Mouse (Mus musculus) erythroblast, embryonic 14.5 days (primary cell): ENCODE measurements around the gene Marcks.

Experiments
- GATA1 ChIP-seq: IDR thresholded peaks from 2 replicates; pipeline ENCODE4 v1.6.1; 2012; ENCODE audit warnings: low read length, inconsistent platforms, mixed read lengths
- TAL1 ChIP-seq: IDR thresholded peaks from 3 replicates; pipeline ENCODE4 v1.6.1; 2012; ENCODE audit warnings: low read length, inconsistent platforms, mixed read lengths

DNA sequence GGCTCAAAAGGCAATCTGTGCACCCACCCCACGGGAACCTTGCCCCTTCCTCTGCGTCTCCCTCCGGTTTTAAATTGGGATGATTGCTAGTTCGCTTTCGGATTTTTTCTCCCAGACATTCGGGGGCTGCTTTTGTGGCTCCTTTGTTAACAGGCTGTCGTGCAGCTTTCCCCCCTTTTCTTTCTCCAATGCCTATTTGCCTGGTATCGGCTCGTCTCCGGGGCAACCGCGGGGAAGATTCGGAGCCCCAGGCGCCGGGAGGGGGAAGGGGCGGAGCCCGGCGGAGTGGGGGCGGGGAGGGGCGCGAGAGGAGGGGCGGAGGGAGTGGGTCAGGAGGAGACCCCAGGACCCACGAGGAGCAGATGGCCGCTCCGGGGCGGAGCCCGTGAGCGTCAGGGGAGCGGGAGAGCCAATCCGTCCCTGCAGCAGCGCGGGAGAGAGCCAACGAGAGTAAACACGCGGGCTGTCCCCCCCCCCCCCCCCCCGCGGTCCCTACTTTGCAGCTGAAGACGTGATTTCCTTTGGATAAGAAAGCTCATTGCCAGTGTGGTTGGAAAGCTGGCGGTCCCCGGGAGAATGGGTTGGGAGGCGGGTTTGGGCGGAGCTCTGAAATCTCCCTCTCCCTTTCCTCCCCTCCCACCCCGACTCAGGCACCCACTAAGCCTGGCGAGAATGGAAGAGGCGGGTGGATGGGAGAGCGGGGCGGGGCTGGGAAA lies 2.2 kb upstream of the Marcks start:
- TF ChIP-seq TAL1 (no peak), GATA1 (no peak)
